8 mouse cellular contexts compared by ENCODE assay signal in the genomic region with DNA sequence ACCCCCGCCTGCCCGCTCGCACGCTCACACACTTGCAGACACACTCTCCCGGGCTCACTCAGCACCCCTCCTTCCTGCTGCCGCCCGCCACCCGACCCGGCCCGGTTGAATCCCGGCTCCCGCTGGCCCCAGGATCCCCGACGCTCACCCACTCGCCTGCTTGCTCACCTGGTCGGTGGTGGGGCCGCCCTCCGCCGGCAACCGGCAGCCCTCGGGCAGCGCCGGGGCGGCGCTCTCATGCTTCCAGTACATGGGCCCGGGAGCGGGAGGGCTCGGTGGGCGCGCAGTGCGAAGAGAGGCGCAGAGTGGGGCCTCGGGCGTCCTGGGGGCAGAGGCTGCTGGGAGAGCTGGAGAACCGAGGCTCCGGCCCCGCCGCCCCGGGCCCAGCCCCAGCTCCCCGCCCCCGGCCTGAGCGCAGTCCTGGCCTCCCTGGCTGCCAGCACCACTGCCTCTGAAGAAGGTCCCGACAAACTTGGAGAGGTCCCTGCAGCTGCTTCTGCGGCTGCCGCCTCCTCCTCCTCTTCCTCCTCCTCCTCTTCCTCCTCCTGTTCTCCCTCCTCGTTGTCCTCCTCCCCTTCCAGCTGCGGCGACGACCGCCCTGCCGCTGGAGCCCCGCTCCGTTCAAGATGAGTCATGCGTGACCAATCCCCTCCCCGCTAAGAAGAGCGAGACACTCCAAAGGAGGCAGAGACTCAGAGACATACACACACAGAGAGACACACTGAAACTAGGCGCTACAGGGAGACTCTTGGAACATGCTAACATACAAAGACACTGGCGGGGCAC. TPM values are rescaled to one million over a fixed set of nuclear protein-coding genes. Genes with fewer than 3 reads are reported as not detected.
DNase-seq lines count a peak whose midpoint lies in the region; ATAC-seq and TF ChIP-seq lines count a peak whose summit lies in the region.

Lhx6 (minus strand) TSS at position 453 of the 786 bp plus-strand sequence.

- peak; percentile 39 for DNase-seq in embryo, embryonic 10 days (ENCODE audit: low spot score)
- no peak for DNase-seq in embryo, embryonic 10.5 days (ENCODE audit: low spot score)
- no peak for DNase-seq in forebrain, embryonic 14.5 days (ENCODE audit: low spot score)
- peak; percentile 64 for DNase-seq in midbrain, embryonic 10.5 days (ENCODE audit: low spot score)
- DNase-seq in urinary bladder, postnatal 25 days (ENCODE audit: low spot score) = no peak
- DNase-seq in cerebellum, postnatal 4 days (ENCODE audit: low spot score in 2 of 2) = no peak

- peak within 1 kb of the TSS; percentile 64 for H3K9ac ChIP-seq in forebrain, embryonic 14.5 days (ENCODE audit: low read length)
- peak within 1 kb of the TSS; percentile 11; the same call in 1 of the 2 replicates for H3K9ac ChIP-seq in intestine, postnatal 0 days (ENCODE audit: low read depth, low read length)

- under 1% methylated on average over 43 of the region's 58 CpGs for WGBS in forebrain, embryonic 14.5 days
- under 1% methylated on average over 57 of the region's 58 CpGs for WGBS in intestine, postnatal 0 days
- WGBS in midbrain, embryonic 10.5 days = under 1% methylated on average over 52 of the region's 58 CpGs

- peaks cover 96% of the 10 kb centered on the region for H3K27me3 ChIP-seq in E14TG2a.4 (ENCODE audit: insufficient read depth, low read length)
- peaks cover 79% of the 10 kb centered on the region for H3K27me3 ChIP-seq in forebrain, embryonic 14.5 days (replicated peaks; ENCODE audit: control insufficient read depth, insufficient read depth, low read length)
- peaks cover 75% of the 10 kb centered on the region for H3K27me3 ChIP-seq in intestine, postnatal 0 days (replicated peaks; ENCODE audit: control insufficient read depth, insufficient read depth, low read length)
- H3K27me3 ChIP-seq in midbrain, embryonic 10.5 days (ENCODE audit: low read depth, poor library complexity, severe bottlenecking) = peaks cover 100% of the 10 kb centered on the region

- H3K9me3 ChIP-seq in E14TG2a.4 (ENCODE audit: low read length) = no peaks in the 10 kb centered on the region
- no peaks in the 10 kb centered on the region for H3K9me3 ChIP-seq in forebrain, embryonic 14.5 days (replicated peaks; ENCODE audit: control insufficient read depth, low read length)
- H3K9me3 ChIP-seq in intestine, postnatal 0 days (ENCODE audit: control insufficient read depth) = no peaks in the 10 kb centered on the region
- H3K9me3 ChIP-seq in midbrain, embryonic 10.5 days (replicated peaks) = no peaks in the 10 kb centered on the region

- peak within 1 kb of the TSS; percentile 68 for H3K4me3 ChIP-seq in E14TG2a.4 (replicated peaks; ENCODE audit: low read length)
- H3K4me3 ChIP-seq in forebrain, embryonic 14.5 days (ENCODE audit: low read depth, low read length) = peak within 1 kb of the TSS; percentile 36
- peak within 1 kb of the TSS; percentile 43 for H3K4me3 ChIP-seq in intestine, postnatal 0 days (ENCODE audit: low read depth, low read length)
- H3K4me3 ChIP-seq in midbrain, embryonic 10.5 days = peak within 1 kb of the TSS; percentile 61

- no peaks in the 10 kb centered on the region for H3K36me3 ChIP-seq in E14TG2a.4 (ENCODE audit: insufficient read depth, low read length)
- no peaks in the 10 kb centered on the region for H3K36me3 ChIP-seq in forebrain, embryonic 14.5 days (ENCODE audit: control insufficient read depth, insufficient read depth, low read length)
- no peaks in the 10 kb centered on the region for H3K36me3 ChIP-seq in intestine, postnatal 0 days (ENCODE audit: control insufficient read depth, insufficient read depth)
- no peaks in the 10 kb centered on the region for H3K36me3 ChIP-seq in midbrain, embryonic 10.5 days

- TF ChIP-seq CTCF in E14TG2a.4 (conservative IDR thresholded peaks at IDR 0.05; ENCODE audit: low read length) = no peak
- TF ChIP-seq CTCF in intestine, postnatal 0 days (IDR thresholded peaks at IDR 0.05; ENCODE audit: low read depth) = no peak

- peak within 1 kb of the TSS; percentile 91 for H3K27ac ChIP-seq in forebrain, embryonic 14.5 days (ENCODE audit: low read depth, low read length)
- H3K27ac ChIP-seq in intestine, postnatal 0 days (ENCODE audit: low read depth, low read length) = no peak within 1 kb of the TSS
- peak within 1 kb of the TSS; percentile 10 for H3K27ac ChIP-seq in midbrain, embryonic 10.5 days (replicated peaks)

- peak within 1 kb of the TSS; percentile 52 for H3K4me2 ChIP-seq in forebrain, embryonic 14.5 days (ENCODE audit: low read length)
- peak within 1 kb of the TSS; percentile 66 for H3K4me2 ChIP-seq in intestine, postnatal 0 days (replicated peaks; ENCODE audit: low read depth)

- peaks cover 46% of the 10 kb centered on the region for H3K4me1 ChIP-seq in E14TG2a.4 (replicated peaks; ENCODE audit: low read depth, low read length)
- peaks cover 5% of the 10 kb centered on the region; the same call in 1 of the 2 replicates for H3K4me1 ChIP-seq in forebrain, embryonic 14.5 days (ENCODE audit: control insufficient read depth, insufficient read depth, low read length)
- no peaks in the 10 kb centered on the region for H3K4me1 ChIP-seq in intestine, postnatal 0 days (replicated peaks; ENCODE audit: control insufficient read depth, insufficient read depth, low read length)
- peaks cover 42% of the 10 kb centered on the region for H3K4me1 ChIP-seq in midbrain, embryonic 10.5 days

- peak; percentile 47 for ATAC-seq in forebrain, embryonic 14.5 days
- ATAC-seq in intestine, postnatal 0 days = no peak

RNA-seq across cellular contexts. Expression of gene Lhx6, which starts in this region (rescaled TPM):
- 14.7 and 27.3 TPM in 2 replicates for polyA plus RNA-seq in forebrain, embryonic 14.5 days (2014; fragmentation: Nextera tagmentation; extraction: Ambion mirVana)
- 0.58 and 0.61 TPM in 2 replicates for polyA plus RNA-seq in intestine, postnatal 0 days (2015; fragmentation: Nextera tagmentation; extraction: Ambion mirVana)
- polyA plus RNA-seq in midbrain, embryonic 10.5 days (2016; fragmentation: Nextera tagmentation; extraction: Ambion mirVana) = 1.2 and 1.6 TPM in 2 replicates

Comparison
In these comparisons a context has a peak if more than half of its experiments do, and no peak if none do; other contexts are left out.
1. DNase-seq: peak in embryo, embryonic 10 days (single experiment) and midbrain, embryonic 10.5 days (single experiment); none in embryo, embryonic 10.5 days (single experiment), forebrain, embryonic 14.5 days (single experiment), urinary bladder, postnatal 25 days (single experiment) and cerebellum, postnatal 4 days (0 of 2).
2. Peak in every context shown above with its lines, with median percentiles within 50 percentile points of each other: H3K4me3 ChIP-seq.